Mouse (Mus musculus) T-helper 17 cell (primary cell): ENCODE results near the gene Atp2b4.

ENCODE experiments used
- in situ Hi-C, 2 experiments: fragments of 300-600 bp; cut with MboI, MseI; formaldehyde crosslinking; loops; 1 replicate in 1 of 2; 2 replicates in 1 of 2; pipeline ENCODE4 v1.15.1; 2025; ENCODE audit warnings: high pct_unique_total_duplicates in 2 of 2

The Atp2b4 gene

DNA sequence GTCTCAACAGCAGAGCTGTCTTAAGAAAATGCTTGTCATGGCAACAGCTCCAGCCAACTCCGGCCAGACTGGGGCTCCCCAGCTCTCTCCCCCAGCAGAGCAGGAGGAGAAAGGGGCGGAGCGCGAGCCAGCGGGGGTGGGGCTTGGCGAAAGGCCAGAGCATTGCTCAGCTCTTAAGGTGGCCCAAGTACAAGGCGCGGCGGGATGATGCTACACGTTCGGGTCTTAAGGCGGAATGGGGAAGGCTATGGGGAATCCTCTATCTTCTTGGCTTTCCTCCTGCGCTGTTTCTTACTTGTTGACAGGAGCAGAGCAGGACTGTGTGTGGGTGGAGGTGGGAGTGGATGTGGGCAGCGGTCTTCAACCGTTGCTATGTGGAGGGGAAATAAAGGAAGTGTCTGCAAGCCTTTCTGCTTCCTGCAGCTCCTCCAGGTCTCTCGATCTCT is at the start of gene Atp2b4:
Atp2b4 (minus strand) TSS at position 94 of the 446 bp plus-strand sequence.
- in situ Hi-C loops, result no loop called here

DNA sequence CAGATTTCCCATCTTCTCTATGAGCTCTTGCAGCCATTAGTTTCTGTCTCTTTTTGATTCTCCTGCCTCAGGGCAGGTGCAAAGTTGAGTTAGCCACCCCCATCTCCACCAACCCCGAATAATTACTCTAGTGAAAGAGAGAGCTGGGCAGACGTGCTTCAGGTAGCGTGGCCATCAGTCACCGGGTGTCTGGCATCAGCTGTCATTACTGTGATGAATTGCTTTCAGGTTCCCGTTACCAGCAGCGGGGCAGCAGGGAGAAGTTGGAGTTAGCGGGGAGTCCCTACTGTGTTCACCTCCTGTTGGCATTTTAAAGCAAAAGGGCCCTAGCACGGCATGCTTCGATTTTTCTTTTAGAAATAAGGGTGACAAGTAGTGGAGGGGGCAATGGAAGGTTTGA is 43.9 kb upstream of the Atp2b4 start:
- in situ Hi-C loops, result no loop called here

DNA sequence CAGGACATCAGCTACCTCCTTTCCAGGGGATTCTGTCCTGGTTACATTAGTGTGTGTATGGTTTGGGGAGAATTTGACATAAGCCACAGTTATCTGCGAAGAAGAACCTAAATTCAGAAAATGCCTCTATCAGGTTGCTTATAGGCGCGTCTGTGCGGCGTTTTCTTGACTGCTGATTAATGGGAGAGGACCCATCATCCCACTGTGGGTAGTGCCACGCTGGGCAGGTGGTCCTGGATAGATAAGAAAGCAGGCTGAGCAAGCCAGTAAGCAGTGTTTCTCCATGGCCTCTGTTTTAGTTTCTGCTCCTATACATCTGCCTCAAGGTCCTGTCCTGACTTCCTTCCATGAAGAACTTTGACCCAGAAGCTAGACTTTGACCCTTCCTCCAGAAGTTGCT is 43.1 kb upstream of the Atp2b4 start:
- in situ Hi-C loops, result no loop called here

DNA sequence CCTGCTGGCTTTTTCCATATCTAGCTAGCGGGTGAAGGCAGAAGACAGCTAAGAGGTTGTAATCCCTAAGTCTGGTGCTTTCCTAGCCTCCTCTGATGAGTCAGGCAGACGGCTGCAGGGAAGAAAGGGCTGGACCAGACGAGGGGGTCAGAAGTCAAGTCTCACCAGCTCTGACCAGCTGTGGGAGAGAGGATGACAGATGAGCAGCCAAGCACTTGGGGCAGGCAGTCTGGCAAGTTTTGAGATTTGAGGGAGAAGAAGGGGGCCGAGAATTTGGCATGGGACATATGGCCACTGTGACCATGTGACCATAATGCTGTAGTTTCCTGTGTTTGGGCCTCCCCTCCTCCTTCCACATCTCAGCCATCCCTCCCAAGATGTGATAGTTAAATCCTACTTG is 42.5 kb upstream of the Atp2b4 start:
- in situ Hi-C loops, result no loop called here

DNA sequence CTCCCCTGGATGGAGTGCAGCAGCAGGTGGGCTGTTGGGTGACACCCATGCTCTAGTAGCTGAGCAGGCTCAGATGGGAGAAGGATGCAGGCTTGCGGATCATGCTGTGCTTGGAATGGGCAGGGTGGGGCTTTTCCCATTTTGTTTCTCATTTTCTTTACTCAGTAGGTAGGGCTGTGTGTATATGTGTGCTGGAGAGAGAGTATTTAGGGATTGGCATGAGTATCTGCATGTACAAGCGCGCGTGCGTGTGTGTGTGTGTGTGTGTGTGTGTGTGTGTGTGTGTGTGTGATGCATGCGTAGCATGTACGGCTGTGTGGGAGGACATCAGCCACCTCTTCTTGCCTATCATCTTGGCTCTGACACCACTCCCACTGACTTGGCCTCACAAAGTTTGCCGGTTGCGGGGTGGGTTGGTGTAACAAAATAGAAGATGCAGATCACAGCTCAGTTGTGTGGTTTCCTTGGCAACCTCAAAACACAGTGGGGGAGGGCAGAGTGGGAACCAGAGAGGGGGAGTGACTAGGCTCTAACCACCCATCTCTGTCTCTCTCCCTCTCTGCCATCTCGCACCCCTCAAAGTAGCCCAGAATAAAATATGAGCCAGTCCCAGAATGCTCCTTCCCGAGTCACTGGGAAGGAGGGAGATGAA is 41.4 kb upstream of the Atp2b4 start:
- in situ Hi-C loops, result no loop called here

DNA sequence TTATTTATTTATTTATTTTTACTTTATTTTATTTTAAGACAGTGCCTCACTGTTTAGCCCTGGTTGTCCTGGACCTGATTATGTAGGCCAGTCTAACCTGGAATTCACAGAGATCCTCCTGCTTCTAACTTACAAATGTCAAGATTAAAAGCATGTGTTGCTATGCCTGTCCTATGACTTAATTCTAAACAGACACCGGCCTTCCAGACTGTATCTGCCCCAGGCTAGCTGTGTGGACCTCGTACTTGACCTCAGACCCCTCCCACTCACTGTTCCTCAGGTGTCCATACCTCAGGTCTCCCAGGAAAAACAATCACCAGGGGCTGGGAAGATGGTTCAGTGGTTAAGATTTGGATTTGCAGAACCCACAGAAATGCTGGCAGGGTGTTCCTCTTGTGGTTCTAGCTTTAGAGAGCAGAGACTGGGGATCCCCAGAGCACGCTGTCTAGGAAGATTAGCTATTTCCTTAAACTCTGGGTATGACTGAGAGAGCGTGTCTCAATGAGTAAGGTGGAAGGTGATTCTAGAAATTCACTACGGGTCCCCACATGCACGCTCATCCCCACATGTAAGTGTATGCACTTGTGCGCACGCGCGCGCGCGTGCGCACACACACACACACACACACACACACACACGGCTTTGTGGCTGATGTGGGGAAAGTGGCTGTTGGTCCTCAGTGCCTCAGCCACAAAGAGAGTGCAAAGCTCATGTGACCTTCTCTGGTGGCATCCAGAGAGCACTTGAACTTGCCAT is 40.5 kb upstream of the Atp2b4 start:
- in situ Hi-C loops, result no loop called here

DNA sequence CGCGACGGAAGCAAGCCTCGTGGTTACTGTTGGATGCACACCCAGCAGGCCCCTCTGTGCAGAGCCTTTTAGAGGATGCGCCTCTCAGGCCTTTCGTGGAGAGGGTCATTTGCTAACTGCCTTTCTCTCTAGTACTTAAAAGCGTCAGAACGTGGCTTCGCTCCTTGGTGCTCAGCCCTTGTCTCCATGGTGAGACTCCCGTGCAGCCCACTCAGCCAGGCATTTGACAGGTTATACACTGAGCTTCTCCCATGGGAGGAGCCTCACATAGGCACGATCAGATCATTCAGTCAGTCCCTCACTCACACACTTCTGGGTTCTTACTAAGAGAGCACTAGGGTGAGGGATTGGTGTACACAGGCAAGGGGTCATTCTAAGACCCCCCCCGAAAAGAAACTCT is 39.7 kb upstream of the Atp2b4 start:
- in situ Hi-C loops, result no loop called here

DNA sequence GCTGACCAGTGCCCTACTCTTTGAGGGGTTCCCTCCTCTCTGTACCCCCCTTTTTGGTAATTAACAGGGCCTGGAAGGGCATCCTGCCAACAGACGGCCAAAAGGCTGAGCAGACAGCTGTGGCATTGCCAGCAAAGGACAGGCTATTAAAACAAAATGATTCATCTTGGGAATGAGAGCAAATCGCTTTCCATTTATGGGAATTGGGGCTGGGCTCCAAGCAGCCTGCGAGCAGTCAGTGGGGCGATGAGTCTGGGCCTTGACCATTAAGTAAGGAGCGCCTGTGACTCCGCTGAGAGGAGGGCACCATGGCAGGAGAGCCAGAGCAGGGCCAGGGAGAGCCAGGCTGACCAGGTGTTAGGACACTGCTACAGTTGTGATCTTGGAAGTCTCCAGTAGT is 33.5 kb upstream of the Atp2b4 start:
- in situ Hi-C loops, result loop anchor here in 1 of 2 experiments (10.0 kb wide), 1 partner anchor 1420 kb away; the partner anchor contains the start of gene Dstyk

DNA sequence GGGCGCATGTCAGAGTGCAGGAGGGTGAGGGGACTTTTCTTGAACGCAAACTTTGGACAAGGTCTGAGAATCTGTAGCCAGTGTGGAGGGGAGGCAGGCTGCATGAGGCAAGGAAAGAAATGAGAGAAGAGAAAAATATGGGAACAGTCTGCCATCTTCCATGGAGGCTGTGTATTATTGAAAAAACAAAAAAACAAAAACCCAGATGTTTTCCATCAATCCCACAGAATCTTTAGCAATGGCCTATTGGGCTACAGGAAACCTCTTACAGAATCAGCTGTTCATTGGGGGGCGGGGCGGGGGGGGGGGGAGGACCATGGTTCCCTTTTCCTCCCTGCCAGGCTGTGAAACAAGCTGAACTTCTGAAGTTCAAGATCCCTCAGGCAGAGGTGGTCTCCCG is 31.9 kb upstream of the Atp2b4 start:
- in situ Hi-C loops, result loop anchor here in 1 of 2 experiments (10.0 kb wide), 1 partner anchor 1418 kb away; the partner anchor contains the start of gene Dstyk

DNA sequence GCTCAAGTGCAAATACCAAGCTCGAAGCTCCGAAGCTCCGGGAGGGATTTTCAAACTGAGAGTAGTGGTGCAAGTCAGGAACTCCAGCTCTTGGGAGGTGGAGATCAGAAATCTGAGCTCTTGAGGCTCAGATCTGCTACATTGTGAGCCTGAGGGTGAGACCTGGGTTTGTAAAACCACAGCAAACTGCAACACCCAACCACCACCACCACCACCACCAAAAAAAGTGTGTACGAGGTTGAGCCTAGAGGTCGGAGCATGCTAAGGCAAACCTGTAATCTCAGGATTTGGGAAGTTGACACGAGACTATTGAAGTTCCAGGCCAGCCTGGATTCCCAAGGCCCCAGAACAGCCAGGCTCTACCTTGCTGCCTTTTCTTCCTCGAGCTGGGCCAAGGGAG is 25.4 kb upstream of the Atp2b4 start:
- in situ Hi-C loops, result no loop called here

DNA sequence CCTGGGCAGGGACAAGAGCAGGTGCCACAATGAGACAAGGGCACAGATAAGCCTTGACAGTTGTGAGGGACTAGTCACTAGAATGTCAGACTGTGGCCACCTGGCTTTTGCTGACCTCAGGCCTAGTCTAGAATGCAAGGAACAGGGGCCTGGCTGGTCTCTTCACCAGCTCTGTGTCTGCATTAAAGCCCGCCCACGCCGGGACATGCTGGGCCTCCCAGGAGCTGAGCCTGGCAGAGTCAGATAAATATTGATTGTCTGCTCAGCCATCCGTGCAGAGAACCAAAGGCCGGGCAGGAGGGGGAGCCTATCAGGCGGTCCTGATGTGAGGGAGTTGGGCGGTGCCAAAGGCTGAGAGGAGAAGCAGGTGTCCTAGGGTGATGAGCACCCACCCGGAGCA is 24.7 kb upstream of the Atp2b4 start:
- in situ Hi-C loops, result no loop called here

DNA sequence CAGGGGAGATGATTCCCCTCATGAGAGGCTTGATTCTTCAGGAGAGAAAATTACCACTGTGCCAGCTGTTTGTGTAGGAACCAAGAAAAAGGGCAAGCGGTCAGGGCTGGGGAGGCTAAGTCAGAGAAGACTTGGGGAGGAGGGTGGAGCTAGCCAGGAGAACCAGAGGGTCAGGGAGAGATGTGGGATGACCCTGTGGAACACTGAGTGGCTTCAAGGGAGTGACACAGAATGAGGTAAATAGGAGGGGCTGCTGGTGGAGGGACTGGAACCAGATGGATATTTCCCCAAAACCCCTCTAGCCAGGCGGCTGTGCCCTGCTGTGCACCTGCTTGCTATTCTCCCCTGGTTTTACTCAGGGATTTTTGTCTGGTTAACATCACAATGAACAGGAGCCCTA is 24.3 kb upstream of the Atp2b4 start:
- in situ Hi-C loops, result no loop called here

DNA sequence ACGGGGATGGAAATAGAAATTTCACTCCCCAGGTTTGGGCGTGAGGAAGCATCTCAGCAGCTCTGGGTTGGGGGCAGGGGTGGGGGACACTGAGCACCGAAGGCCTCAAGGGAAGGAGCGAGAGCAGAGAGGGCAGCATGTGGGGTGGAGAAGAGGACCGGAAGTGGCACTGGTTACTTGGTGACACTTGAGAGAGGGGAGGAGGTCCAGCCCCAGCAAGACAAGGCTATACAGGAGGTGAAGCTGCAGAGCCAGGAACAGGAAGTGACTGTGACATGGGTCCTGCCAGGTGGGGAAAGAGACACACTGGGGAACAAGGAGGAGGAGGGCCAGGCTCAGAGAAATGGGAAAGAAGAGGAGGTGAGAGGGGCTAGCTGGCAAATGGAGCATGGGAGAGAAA is 20.3 kb upstream of the Atp2b4 start:
- in situ Hi-C loops, result no loop called here

DNA sequence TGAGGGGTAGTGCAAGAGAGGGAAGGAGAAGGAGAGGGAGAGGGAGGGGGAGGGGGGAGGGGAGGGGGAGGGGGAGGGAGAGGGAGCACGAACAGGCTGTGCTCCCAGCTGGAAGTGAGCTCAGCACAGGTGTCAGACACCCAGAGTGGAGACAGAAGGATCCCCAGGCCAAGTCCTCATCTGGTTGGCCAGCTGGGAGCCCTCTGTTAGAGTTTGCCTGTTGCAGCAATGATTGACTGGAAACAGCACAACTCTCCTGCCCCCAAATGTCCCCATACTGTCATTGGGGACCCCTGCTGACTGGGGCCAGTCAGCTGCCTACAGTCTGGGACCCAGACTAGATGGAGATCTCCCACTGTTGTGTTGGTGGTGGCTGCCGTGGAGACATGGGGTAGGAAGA is 19.3 kb upstream of the Atp2b4 start:
- in situ Hi-C loops, result no loop called here

DNA sequence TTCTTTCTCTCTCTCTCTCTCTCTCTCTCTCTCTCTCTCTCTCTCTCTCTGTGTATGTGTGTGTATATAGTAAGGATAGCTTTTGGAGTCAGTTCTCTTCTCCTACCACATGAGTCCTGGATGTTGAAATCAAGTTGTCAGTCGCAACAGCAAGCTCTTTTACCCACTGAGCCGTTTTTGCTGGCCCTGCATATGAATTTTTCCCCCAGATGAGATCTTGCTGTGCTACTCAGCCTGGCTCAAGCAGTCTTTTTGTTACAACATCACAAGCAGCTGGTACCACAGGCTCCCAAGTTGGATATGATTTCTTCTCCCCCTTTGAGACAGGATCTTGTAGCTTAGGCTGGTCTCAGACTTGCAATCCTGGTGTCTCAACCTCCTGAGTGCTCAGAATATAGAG is 17.7 kb upstream of the Atp2b4 start:
- in situ Hi-C loops, result loop anchor here (5.0 to 10.0 kb wide), 2 partner anchors 69 to 1296 kb away; no protein-coding TSS in a partner anchor

DNA sequence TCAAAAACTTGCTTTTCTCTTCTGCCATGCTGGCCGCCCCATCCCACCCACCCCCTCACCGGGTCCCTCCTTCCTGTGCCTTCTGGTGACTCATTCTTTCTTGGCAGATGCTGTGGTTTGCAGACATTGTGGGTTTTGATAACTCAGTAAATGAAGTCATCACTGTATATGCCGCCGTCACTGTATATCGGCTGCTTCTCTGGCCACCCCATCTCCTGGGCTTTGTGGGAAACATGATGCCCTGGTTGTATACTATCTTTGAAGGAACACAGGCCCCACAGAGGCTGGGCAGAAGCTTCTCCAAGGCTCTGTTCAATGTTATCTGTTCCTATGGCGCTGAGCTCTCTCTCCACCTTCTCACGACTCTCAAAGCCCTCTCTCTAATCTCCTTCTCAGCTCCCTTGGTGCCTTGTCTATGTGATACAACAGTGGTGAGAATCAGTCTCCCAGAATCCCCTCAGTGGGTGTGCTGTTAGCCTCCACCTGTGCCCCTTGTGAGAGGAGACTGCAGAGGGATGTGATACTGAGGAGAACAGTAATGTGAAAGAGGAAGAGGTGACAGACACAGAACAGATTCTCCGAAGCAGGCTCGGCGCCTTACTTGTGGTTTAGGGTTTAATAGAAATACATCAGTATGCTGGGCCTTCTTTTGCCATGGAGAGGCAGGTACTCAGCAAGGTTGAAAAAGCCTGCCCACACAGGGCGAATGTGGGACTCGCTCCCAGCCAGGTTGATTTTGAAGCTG is 15.1 kb upstream of the Atp2b4 start:
- in situ Hi-C loops, result loop anchor here (5.0 to 10.0 kb wide), 2 partner anchors 71 to 1299 kb away; no protein-coding TSS in a partner anchor

DNA sequence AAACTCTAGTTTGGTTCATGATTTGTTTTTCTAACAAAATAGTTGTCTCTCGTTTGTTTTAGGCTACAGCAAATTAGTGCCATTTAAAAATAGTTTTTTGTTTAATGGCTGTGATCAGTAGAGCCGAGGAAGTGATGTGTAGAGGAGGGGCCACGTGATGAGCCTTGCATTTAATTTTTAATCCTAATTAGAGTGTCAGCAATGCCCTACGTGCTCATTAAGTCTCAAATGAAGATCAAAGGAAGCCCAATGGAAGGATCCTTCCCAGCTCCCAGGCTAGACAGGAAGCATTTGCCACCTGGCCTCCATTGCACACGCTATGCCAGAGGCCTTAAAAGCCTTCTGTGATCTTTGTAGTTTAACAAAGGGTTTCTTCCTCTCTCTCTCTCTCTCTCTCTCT is 8.5 kb upstream of the Atp2b4 start:
- in situ Hi-C loops, result no loop called here

DNA sequence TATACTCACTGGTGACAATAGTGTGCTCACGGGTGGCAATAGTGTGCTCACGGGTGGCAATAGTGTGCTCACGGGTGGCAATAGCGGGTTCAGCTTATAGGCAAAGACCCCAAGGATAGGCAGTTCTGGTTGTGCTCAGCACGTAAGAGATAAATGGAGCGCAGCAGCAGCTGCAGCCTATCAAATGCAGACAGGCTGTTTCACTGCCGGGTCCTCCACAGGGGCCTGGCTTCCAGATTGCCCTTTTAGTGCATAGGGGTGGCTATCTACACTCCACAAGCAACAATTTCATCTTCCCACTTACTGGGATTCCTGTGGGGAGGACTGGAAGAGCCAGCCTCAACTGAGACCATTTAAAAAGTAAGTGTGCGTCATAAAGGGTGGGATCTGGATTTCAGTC is 7.2 kb upstream of the Atp2b4 start:
- in situ Hi-C loops, result no loop called here

DNA sequence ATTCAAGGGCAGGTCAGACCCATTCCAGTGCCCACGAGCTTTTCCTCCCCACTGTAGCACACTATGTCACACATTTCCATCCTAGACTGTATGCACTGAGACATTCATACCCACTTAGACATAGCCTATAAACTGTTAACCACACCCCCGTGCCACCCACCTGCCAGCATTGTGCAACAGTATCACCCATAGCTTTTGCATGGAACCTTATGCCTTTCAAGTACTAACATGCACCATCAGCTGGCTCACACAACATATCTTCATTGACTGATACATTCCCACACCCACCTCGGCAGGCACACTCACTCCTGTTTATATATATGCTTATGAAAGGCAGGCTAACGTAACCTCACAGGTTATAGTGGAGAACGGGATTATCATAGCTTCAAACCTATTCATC is 902 bp upstream of the Atp2b4 start:
- in situ Hi-C loops, result no loop called here

DNA sequence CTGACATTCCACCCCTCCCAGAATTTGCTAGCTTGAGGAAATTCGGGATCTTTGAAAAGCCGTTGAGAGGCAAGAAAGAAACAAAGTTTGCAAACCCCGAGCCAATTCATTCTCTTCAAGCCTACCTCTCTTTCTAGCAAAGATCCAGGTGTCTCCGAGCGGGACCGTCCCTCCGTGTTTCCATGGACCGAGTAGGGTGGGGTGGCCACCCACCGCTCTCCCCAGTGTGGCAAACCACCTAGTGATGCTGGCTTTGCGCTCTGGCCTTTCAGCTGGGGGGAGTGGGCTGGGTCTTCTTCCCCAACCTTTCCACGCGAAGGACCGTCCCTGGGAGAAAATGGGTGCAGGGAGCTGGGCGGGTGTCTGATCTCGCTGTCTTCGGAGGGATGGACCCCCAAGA is 329 bp downstream of the Atp2b4 start:
- in situ Hi-C loops, result no loop called here

DNA sequence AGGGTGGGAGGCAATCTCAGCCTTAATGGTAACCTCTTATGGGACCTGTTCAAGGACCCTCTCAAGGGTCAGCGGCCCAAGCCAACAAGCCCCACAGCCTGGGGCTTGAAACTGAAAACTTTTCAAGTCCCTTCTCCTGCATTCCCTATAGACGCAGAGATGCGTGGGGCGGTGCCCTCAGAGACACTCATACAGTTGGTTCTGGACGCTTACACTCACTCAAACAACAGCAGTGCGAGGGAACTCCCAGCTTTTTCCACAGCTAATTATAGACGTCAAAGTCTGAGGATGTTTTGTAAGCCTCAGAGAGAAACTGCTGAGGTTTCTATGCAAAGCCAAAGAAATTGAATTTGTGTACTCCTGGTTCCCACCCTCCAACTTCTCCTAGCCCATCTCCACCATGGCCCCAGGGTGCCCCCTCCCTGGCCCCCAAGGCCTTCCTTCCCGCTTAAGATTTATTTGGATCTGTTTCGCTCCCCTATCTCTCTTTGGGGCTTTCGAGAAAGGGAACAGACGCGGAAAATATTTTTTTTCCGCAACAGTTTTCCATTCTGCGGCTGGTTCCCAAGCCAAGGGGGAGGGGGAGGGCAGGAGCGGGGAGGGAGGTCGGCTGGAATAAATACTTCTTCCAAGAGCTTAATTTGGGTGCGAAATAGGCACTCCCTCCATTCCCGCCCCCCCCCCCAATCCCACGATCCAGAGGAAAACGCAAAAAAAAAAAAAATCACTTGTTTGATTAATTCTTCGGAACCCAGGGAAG is 975 bp downstream of the Atp2b4 start:
- in situ Hi-C loops, result loop anchor here in 1 of 2 experiments (5.0 kb wide), 1 partner anchor 92 kb away; no protein-coding TSS in a partner anchor
